Mouse (Mus musculus) midbrain, embryonic 13.5 days (tissue): ENCODE measurements at regions not wholly inside any gene's neighbourhood (a gene's known extent, or its start where the extent isn't known, plus 50 kb on each side); places are given as distances from the start of the nearest gene placed in this dataset.
A peak's percentile ranks its signal among the peaks of the same experiment; 100 is the strongest.

Source experiments
- ATAC-seq: fragments of 200-750 bp; cut with Nextera tagmentation; 2 replicates; pipeline ENCODE4 v1.8.0; 2017; ENCODE audit warnings: mild to moderate bottlenecking, moderate TSS enrichment, moderate library complexity
- H3K27ac ChIP-seq: fragments of 300-500 bp; sonication (generic); 2 replicates; pipeline ENCODE4 v1.5.1; 2015; ENCODE audit warnings: inconsistent platforms, mild to moderate bottlenecking, moderate library complexity
- H3K27me3 ChIP-seq: fragments of 300-500 bp; sonication (generic); 2 replicates; pipeline ENCODE4 v1.6.1; 2015; ENCODE audit warnings: mild to moderate bottlenecking, inconsistent platforms
- H3K36me3 ChIP-seq: fragments of 300-500 bp; sonication (generic); 2 replicates; pipeline ENCODE4 v1.6.1; 2015; ENCODE audit warnings: mild to moderate bottlenecking, inconsistent platforms
- H3K4me1 ChIP-seq: fragments of 300-500 bp; sonication (generic); replicated peaks from 2 replicates; pipeline ENCODE4 v1.6.1; 2015; ENCODE audit warnings: inconsistent platforms
- H3K4me2 ChIP-seq: fragments of 300-500 bp; sonication (generic); replicated peaks from 2 replicates; pipeline ENCODE4 v1.6.1; 2015; ENCODE audit warnings: moderate library complexity, mild to moderate bottlenecking, inconsistent platforms
- H3K4me3 ChIP-seq: fragments of 300-500 bp; sonication (generic); replicated peaks from 2 replicates; pipeline ENCODE4 v1.5.1; 2015; ENCODE audit warnings: mild to moderate bottlenecking, inconsistent platforms
- H3K9ac ChIP-seq: fragments of 300-500 bp; sonication (generic); replicated peaks from 2 replicates; pipeline ENCODE4 v1.6.1; 2015; ENCODE audit warnings: mild to moderate bottlenecking, inconsistent platforms
- H3K9me3 ChIP-seq: fragments of 300-500 bp; sonication (generic); 2 replicates; pipeline ENCODE4 v1.6.1; 2016; ENCODE audit warnings: mild to moderate bottlenecking, inconsistent platforms
- WGBS: fragments of 180-500 bp; shearing (Covaris S2); methylation state at CpG from one replicate; pipeline ENCODE4 v1.1.7; 2015; 5-methylcytosine and 5-hydroxymethylcytosine counted together

DNA sequence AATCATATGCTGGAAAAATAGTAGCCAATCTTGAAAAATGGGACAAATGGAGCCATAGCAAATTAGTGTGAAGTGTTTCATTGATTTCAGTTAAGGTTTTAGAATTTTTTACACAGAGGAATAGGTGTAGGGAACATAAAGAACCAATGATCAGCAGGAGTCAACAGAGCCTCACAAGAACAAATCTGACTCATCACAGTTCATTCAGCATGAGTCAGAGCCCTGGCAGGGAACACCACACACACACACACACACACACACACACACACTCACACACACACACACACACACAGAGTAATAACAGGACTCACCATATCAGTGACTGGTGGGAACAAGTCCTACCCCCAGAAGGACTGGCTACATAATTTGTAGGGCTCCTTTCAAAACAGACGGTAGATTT, 259.7 kb upstream of the Erbb4 start:
- WGBS, result 59% methylated on average over 1 of the region's 1 CpGs
- Histone ChIP-seq H3K4me2 (no peak overlapping the region), H3K9me3 (no peaks in the 10 kb centered on the region), H3K27me3 (no peaks in the 10 kb centered on the region), H3K9ac (no peak overlapping the region), H3K4me1 (no peaks in the 10 kb centered on the region), H3K4me3 (no peak overlapping the region), H3K27ac (no peak overlapping the region; the same call in 1 of the 2 replicates), H3K36me3 (no peaks in the 10 kb centered on the region)
- ATAC-seq, result no peak

DNA sequence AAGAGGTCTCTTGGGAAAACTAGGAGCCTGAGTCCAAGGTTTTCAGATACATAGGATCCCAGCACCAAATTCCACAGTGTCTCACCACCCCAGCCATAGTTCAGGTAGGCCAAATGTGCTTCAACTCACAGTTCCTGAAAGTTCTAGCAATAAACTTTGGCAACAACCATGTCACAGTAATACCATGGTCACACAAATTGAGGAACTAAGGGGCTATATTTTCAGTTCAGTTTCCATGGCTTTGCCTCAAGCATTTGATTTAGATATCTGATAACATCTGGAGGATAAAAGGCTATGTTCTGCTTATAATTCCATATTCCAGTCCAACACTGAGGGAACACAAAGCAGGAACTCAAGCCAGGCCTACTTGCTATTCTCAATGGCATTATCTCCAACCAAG, 256.2 kb upstream of the Erbb4 start:
- no peak for ATAC-seq
- H3K9me3 ChIP-seq, result no peaks in the 10 kb centered on the region
- no peak overlapping the region for H3K27ac ChIP-seq
- no peak overlapping the region for H3K9ac ChIP-seq
- H3K4me2 ChIP-seq, result no peak overlapping the region
- H3K4me1 ChIP-seq, result no peaks in the 10 kb centered on the region
- H3K27me3 ChIP-seq, result no peaks in the 10 kb centered on the region
- H3K36me3 ChIP-seq, result no peaks in the 10 kb centered on the region
- no peak overlapping the region for H3K4me3 ChIP-seq

DNA sequence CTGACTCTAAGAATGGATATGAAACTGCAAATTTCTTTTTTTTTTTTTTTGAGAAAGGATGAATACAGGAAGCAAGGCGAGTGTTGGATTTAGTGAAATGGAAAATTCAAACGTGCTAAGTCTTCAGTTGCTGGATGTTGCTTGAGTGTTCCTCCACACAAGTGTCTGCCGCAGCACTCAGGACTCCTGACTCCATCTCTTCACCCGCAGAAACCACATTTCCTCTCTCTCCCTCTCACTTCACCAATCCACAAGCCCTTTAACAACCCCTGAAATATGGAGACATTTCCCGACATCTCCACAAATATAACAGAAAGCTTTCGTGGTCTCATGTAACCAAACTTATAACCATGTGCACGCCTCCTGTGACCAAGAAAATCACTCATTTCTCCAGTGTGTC, 249.7 kb upstream of the Erbb4 start:
- 0 out of 2 replicates have a peak, but pooled peaks cover 2% of the 10 kb centered on the region for H3K9me3 ChIP-seq
- H3K4me3 ChIP-seq, result no peak overlapping the region
- ATAC-seq, result no peak
- 90% methylated on average over 7 of the region's 7 CpGs for WGBS
- H3K36me3 ChIP-seq, result no peaks in the 10 kb centered on the region
- H3K27ac ChIP-seq, result no peak overlapping the region
- H3K4me1 ChIP-seq, result no peaks in the 10 kb centered on the region
- H3K27me3 ChIP-seq, result no peaks in the 10 kb centered on the region
- no peak overlapping the region for H3K9ac ChIP-seq
- H3K4me2 ChIP-seq, result no peak overlapping the region

DNA sequence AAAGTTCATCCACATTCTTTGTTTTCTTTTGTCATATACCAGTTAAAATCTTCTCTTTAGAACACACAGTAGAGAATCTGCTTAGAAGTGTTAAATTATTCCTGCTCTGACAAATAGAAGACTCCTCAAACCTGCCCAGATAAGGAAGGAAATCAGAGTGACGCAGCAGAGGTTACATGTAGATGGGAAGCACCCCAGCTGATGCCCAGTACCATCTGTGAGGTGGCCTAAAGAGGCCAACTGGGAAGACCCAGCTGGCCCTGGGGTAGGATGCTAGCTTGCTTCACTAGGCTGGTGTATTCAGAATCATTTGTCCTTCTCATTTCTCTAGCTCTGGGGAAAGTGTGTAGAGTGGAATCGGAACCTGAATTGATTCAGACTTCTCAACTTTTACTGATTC, 242.6 kb upstream of the Erbb4 start:
- no peak for ATAC-seq
- no peaks in the 10 kb centered on the region for H3K4me1 ChIP-seq
- no peak overlapping the region for H3K4me2 ChIP-seq
- 92% methylated on average over 2 of the region's 2 CpGs for WGBS
- H3K4me3 ChIP-seq, result no peak overlapping the region
- H3K9ac ChIP-seq, result no peak overlapping the region
- H3K9me3 ChIP-seq, result no peaks in the 10 kb centered on the region
- H3K36me3 ChIP-seq, result no peaks in the 10 kb centered on the region
- H3K27ac ChIP-seq, result no peak overlapping the region
- no peaks in the 10 kb centered on the region for H3K27me3 ChIP-seq

DNA sequence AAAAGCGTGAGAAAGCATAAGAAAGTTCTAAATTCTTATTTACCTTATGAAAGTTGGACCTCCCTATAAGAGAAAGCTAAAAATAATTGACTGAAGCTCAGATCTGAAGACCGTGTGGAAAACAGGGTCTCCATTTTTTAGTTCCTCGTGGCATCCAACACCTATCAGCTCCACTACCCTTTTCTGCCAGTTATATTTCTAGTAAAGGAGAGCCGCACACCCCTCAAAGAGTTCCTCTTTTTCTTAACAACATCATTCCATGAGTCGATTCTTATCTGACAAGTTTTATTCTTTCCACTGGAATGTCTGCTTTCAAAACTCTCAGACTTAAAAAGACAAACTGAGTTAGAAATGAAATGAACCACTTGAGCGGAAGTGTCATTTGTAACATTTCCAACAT, 242.0 kb upstream of the Erbb4 start:
- WGBS, result 92% methylated on average over 6 of the region's 6 CpGs
- H3K4me2 ChIP-seq, result no peak overlapping the region
- H3K4me1 ChIP-seq, result no peaks in the 10 kb centered on the region
- no peak overlapping the region for H3K27ac ChIP-seq
- no peaks in the 10 kb centered on the region for H3K9me3 ChIP-seq
- H3K9ac ChIP-seq, result no peak overlapping the region
- no peaks in the 10 kb centered on the region for H3K27me3 ChIP-seq
- no peaks in the 10 kb centered on the region for H3K36me3 ChIP-seq
- ATAC-seq, result no peak
- H3K4me3 ChIP-seq, result no peak overlapping the region

DNA sequence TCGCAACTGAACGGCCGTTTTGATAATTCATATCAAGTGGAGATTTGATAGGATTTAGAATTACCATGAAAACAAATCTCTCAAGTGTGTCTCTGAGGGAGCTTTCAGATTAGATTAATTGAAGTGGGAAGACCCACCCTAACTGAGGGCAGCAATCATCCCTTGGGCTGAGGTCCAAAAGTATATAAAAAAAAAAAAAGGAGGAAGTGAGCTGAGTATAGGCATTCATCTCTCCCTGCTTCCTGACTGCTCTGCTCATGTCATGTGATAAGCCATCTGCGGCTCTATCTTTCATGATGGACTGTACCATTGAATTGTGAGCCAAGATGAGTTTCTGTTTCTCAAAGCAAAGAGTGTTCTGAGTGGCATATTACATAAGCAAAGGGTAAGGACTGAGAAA, 234.2 kb upstream of the Erbb4 start:
- Histone ChIP-seq H3K27ac (no peak overlapping the region), H3K4me2 (no peak overlapping the region), H3K9ac (no peak overlapping the region), H3K36me3 (no peaks in the 10 kb centered on the region), H3K4me1 (no peaks in the 10 kb centered on the region), H3K4me3 (no peak overlapping the region), H3K27me3 (no peaks in the 10 kb centered on the region), H3K9me3 (no peaks in the 10 kb centered on the region)
- no peak for ATAC-seq
- WGBS, result 88% methylated on average over 4 of the region's 4 CpGs

DNA sequence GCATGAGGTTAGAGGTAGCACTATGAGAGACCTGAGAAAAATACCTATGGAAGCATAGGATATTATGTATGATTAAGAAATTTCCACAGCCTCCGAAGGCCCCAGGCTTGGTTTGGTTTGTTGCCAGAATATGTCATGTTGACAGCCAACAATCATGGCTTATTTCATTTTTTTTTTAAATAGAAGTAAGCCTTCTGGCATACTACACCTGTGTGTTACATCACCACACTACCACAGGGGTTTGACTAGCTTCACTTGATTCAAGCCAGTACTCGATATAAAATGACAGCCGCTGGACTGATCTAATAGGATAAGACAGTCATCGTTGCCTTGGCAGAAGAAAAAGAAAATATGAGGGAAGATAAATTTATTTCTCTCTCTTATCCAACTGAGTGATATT, 232.6 kb upstream of the Erbb4 start:
- Histone ChIP-seq H3K27me3 (no peaks in the 10 kb centered on the region), H3K9me3 (no peaks in the 10 kb centered on the region), H3K27ac (no peak overlapping the region), H3K9ac (no peak overlapping the region), H3K4me1 (no peaks in the 10 kb centered on the region), H3K4me2 (no peak overlapping the region), H3K4me3 (no peak overlapping the region), H3K36me3 (no peaks in the 10 kb centered on the region)
- WGBS, result 94% methylated on average over 4 of the region's 4 CpGs
- no peak for ATAC-seq

DNA sequence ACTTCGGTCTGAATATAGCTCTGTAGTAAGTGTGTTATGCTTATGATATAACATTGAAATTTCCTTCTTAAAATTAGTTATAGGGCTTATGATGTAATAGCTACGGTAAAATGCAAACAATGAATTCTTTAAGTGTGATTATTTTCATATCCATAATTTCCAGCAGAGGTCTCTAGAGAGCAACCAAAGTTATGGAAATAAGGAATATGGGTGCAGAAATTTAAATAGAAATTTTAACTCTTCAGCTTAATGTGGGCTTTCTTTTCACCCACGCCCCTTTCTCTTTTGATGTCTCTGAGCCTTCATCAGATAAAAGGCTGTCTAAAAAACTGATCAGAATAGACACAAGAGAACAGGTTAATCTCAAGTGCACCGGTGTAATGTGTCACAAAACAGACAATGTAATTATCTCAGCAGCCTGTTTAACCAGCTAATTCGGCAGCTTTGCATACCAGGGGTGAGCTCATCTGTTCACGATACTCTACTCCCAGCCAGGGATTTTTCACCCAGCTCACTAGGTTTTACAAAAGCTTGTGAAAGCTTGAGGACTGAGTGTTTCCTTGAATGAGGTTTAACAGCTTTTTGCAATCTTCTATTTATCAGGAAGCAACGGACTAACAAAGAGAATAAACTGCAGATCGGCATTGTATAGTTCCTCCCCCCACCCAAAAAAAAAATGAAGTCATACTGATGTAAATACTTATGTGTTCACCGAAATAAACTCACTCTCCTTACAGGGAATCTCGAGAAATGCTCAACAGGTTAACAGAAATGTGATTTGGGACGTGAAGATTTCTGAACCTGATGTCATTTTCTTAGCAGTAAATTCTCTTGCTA, 223.8 kb upstream of the Erbb4 start:
- Histone ChIP-seq H3K4me3 (no peak overlapping the region), H3K27ac (no peak overlapping the region), H3K9ac (no peak overlapping the region), H3K4me2 (peak overlapping the region; percentile 36), H3K36me3 (no peaks in the 10 kb centered on the region), H3K9me3 (no peaks in the 10 kb centered on the region), H3K27me3 (no peaks in the 10 kb centered on the region), H3K4me1 (no peaks in the 10 kb centered on the region)
- WGBS, result 36% methylated on average over 11 of the region's 11 CpGs
- ATAC-seq, result 0 out of 2 replicates have a peak, but pooled peaks have one; percentile 45

DNA sequence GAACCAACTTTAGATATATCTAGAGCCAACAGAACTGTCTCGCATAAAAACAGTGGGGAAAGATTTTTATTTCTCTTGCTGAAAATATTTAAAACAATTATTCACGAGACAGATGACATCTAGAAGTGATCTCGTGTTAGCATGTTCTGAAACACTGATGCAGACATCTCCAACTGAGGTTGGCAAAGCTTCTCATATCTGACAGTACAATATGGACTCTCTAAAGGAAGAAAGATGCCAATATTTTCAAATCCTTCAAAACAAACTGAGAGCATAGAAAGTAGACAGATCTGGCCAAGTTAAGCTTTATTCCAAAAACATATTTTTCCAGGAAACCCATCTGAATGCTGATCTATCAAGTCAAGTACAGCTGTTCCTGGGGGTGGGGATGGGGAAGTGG, 221.5 kb upstream of the Erbb4 start:
- ATAC-seq, result no peak
- Histone ChIP-seq H3K9me3 (no peaks in the 10 kb centered on the region), H3K4me2 (no peak overlapping the region), H3K27me3 (no peaks in the 10 kb centered on the region), H3K36me3 (no peaks in the 10 kb centered on the region), H3K4me1 (no peaks in the 10 kb centered on the region), H3K4me3 (no peak overlapping the region), H3K9ac (no peak overlapping the region), H3K27ac (no peak overlapping the region)
- 85% methylated on average over 3 of the region's 3 CpGs for WGBS

DNA sequence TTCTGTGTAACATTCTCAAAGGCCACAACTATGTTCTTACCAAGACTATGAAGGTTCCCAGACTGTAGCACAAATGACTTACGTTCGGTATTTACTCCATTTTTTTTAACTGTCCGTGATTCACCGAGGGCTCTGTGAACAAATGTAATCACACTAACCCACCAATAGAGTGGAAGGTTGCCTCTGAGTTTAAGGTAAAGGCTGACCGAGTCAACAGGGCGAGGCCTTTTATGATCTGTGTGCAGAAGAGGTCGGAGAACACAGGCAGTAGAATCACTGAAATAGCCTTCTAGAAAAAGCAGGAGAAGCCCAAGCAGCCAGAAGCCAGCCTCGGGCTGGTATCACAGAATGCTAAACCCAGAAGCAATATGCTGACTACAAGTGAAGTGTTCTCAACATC, 218.9 kb upstream of the Erbb4 start:
- Histone ChIP-seq H3K4me1 (no peaks in the 10 kb centered on the region), H3K9me3 (no peaks in the 10 kb centered on the region), H3K27me3 (no peaks in the 10 kb centered on the region), H3K4me2 (no peak overlapping the region), H3K4me3 (no peak overlapping the region), H3K36me3 (no peaks in the 10 kb centered on the region), H3K27ac (no peak overlapping the region), H3K9ac (no peak overlapping the region)
- no peak for ATAC-seq
- 89% methylated on average over 8 of the region's 8 CpGs for WGBS

DNA sequence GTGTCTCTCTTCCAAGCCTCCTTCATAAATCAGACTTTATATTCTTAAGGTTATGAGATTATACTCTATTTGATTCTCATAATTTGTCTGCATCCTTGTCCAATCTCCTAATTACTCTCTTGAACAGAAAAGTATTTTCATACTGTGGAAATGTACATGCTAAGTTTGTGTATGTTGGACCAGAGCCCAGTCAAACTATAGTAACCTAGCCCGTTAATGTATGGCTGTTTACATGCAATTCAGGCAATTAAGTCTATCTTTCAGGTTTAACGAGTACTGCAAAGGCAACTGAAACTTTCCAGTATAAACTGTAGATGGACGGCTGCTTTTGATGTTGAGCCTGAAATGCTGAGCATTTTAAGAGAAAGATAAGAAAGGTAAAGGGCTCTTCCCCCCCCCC, 211.7 kb upstream of the Erbb4 start:
- Histone ChIP-seq H3K27ac (no peak overlapping the region), H3K9ac (no peak overlapping the region), H3K9me3 (no peaks in the 10 kb centered on the region), H3K4me1 (no peaks in the 10 kb centered on the region), H3K4me2 (no peak overlapping the region), H3K27me3 (no peaks in the 10 kb centered on the region), H3K36me3 (no peaks in the 10 kb centered on the region), H3K4me3 (no peak overlapping the region)
- ATAC-seq, result no peak
- 86% methylated on average over 3 of the region's 3 CpGs for WGBS

DNA sequence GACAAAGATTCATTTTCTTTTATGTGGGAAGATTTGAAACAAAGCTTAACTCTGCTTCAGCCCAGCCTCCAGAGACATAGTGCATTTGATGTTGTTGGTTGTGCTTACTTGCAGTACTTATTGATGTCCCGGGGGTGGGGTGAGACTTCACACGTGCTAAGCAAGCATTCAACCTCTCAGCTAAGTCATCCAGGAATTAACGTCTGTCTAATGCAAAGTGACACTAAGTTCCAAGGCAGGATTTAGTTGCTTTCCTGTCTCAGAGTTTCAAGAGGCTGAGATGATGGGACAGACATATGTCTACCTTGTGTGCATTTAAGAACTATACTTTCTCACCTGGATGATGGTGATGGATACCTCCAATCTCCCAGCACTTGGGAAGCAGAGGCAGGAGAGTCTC, 189.0 kb upstream of the Erbb4 start:
- H3K9me3 ChIP-seq, result no peaks in the 10 kb centered on the region
- no peaks in the 10 kb centered on the region for H3K4me1 ChIP-seq
- H3K27ac ChIP-seq, result no peak overlapping the region
- no peaks in the 10 kb centered on the region for H3K27me3 ChIP-seq
- WGBS, result 63% methylated on average over 3 of the region's 3 CpGs
- no peak overlapping the region for H3K4me2 ChIP-seq
- ATAC-seq, result no peak
- H3K9ac ChIP-seq, result no peak overlapping the region
- no peaks in the 10 kb centered on the region for H3K36me3 ChIP-seq
- H3K4me3 ChIP-seq, result no peak overlapping the region

DNA sequence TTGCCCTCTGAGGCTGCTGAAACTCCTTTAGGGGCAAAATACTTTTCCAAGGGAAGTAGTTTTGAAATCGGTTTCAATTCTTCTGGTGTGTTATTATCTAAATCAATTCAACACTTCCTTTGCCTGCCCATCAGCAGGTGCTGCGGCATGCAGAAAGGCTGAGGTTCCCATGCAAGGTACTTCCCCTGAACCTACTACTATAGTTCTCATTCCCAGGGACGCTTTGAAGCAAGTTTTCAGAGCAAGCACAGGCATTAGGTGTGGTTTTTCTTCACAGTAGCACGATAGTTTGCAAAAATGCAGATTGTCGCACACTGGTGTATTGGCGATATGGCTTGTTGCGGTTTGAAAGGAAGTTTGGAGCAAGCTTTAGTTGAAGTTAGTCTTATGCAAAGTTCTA, 183.5 kb upstream of the Erbb4 start:
- Histone ChIP-seq H3K27me3 (no peaks in the 10 kb centered on the region), H3K36me3 (no peaks in the 10 kb centered on the region), H3K9me3 (no peaks in the 10 kb centered on the region), H3K9ac (no peak overlapping the region), H3K4me1 (no peaks in the 10 kb centered on the region), H3K4me2 (no peak overlapping the region), H3K4me3 (no peak overlapping the region), H3K27ac (no peak overlapping the region)
- WGBS, result 88% methylated on average over 7 of the region's 7 CpGs
- ATAC-seq, result no peak
